Mouse (Mus musculus) erythroblast, embryonic 14.5 days (primary cell): ENCODE results near the gene Coq9. TPM values are rescaled to one million over a fixed set of nuclear protein-coding genes. Genes with fewer than 3 reads are reported as not detected.
"Not testable (repeated sequence)": the region's sequence is repeated elsewhere in the genome, so short reads cannot be mapped to it uniquely, and the experiment has no call there.

ENCODE experiments used
- H3K27me3 ChIP-seq: 2 replicates; pipeline ENCODE4 v1.6.1; 2012; ENCODE audit warnings: inconsistent platforms; ENCODE audit not compliant: control insufficient read depth
- H3K36me3 ChIP-seq: 2 replicates; pipeline ENCODE4 v1.6.1; 2012; ENCODE audit warnings: mild to moderate bottlenecking, inconsistent platforms; ENCODE audit not compliant: control insufficient read depth
- H3K4me1 ChIP-seq: 2 replicates; pipeline ENCODE4 v1.6.1; 2012; ENCODE audit warnings: inconsistent platforms; ENCODE audit not compliant: control insufficient read depth
- H3K4me3 ChIP-seq: replicated peaks from 2 replicates; pipeline ENCODE3; 2012; ENCODE audit warnings: moderate library complexity, mild to moderate bottlenecking, inconsistent platforms
- H3K9me3 ChIP-seq: 2 replicates; pipeline ENCODE4 v1.6.1; 2012; ENCODE audit warnings: low read length, inconsistent platforms, mixed read lengths; ENCODE audit not compliant: control insufficient read depth
- GATA1 ChIP-seq: IDR thresholded peaks from 2 replicates; pipeline ENCODE4 v1.6.1; 2012; ENCODE audit warnings: low read length, inconsistent platforms, mixed read lengths
- TAL1 ChIP-seq: IDR thresholded peaks from 3 replicates; pipeline ENCODE4 v1.6.1; 2012; ENCODE audit warnings: low read length, inconsistent platforms, mixed read lengths
- polyA plus RNA-seq: library from polyadenylated mRNA; stranded (reverse); fragments of >175 nt; gene quantifications from 2 replicates; pipeline ENCODE4 v1.2.3, GENCODE M21; 2012

Coq9 gene
- polyA plus RNA-seq, 1 experiment: 9.5 TPM

GRCm38 (mm10) chr8:94836456-94837240 is 1.5 kb upstream of the Coq9 start:
- no peak for TF ChIP-seq TAL1
- TF ChIP-seq GATA1: no peak
- peaks cover 33% of the 10 kb centered on the region for H3K36me3 ChIP-seq
- peak overlapping the region; percentile 70 for H3K4me3 ChIP-seq
- no peaks in the 10 kb centered on the region for H3K9me3 ChIP-seq
- no peaks in the 10 kb centered on the region for H3K27me3 ChIP-seq
- peaks cover 38% of the 10 kb centered on the region for H3K4me1 ChIP-seq

GRCm38 (mm10) chr8:94838600-94838999 is 479 bp downstream of the Coq9 start:
- Histone ChIP-seq H3K4me1 (peaks cover 35% of the 10 kb centered on the region), H3K36me3 (peaks cover 29% of the 10 kb centered on the region), H3K27me3 (no peaks in the 10 kb centered on the region), H3K9me3 (no peaks in the 10 kb centered on the region), H3K4me3 (peak overlapping the region; percentile 70)
- TF ChIP-seq GATA1 (no peak), TAL1 (no peak)

GRCm38 (mm10) chr8:94841183-94841582 is 3.1 kb downstream of the Coq9 start:
- H3K36me3 ChIP-seq: peaks cover 47% of the 10 kb centered on the region
- TF ChIP-seq GATA1: no peak
- no peak for TF ChIP-seq TAL1
- H3K27me3 ChIP-seq: no peaks in the 10 kb centered on the region
- no peak overlapping the region for H3K4me3 ChIP-seq
- H3K9me3 ChIP-seq: no peaks in the 10 kb centered on the region
- peaks cover 26% of the 10 kb centered on the region for H3K4me1 ChIP-seq

GRCm38 (mm10) chr8:94850049-94850448 is 11.9 kb downstream of the Coq9 start:
- TF ChIP-seq TAL1: no peak
- no peak for TF ChIP-seq GATA1
- Histone ChIP-seq H3K27me3 (no peaks in the 10 kb centered on the region), H3K9me3 (no peaks in the 10 kb centered on the region), H3K36me3 (peaks cover 92% of the 10 kb centered on the region), H3K4me1 (no peaks in the 10 kb centered on the region), H3K4me3 (no peak overlapping the region)

GRCm38 (mm10) chr8:94854761-94855160 is 16.6 kb downstream of the Coq9 start:
- H3K27me3 ChIP-seq, H3K9me3 ChIP-seq, H3K4me3 ChIP-seq: not testable (repeated sequence)
- peaks cover 66% of the 10 kb centered on the region for H3K36me3 ChIP-seq
- peaks cover 23% of the 10 kb centered on the region for H3K4me1 ChIP-seq

- Histone ChIP-seq H3K9me3 (no peaks in the 10 kb centered on the region), H3K36me3 (peaks cover 68% of the 10 kb centered on the region), H3K4me3 (peak overlapping the region; percentile 88), H3K27me3 (no peaks in the 10 kb centered on the region), H3K4me1 (peaks cover 37% of the 10 kb centered on the region)
- TF ChIP-seq TAL1 (no peak), GATA1 (no peak)
Measured at GRCm38 (mm10) chr8:94857011-94857345, 18.9 kb downstream of the Coq9 start.

GRCm38 (mm10) chr8:94857346-94858173 is 19.4 kb downstream of the Coq9 start, which contains the start of gene Polr2c:
TSS of gene Polr2c (plus strand) at chr8:94857450.
- peaks cover 68% of the 10 kb centered on the region for H3K36me3 ChIP-seq

GRCm38 (mm10) chr8:94861352-94861910 is 23.3 kb downstream of the Coq9 start:
- no peak overlapping the region for H3K4me3 ChIP-seq
- H3K4me1 ChIP-seq: peaks cover 76% of the 10 kb centered on the region
- H3K9me3 ChIP-seq: no peaks in the 10 kb centered on the region
- H3K27me3 ChIP-seq: no peaks in the 10 kb centered on the region
- H3K36me3 ChIP-seq: peaks cover 77% of the 10 kb centered on the region
- no peak for TF ChIP-seq GATA1

More at GRCm38 (mm10) chr8:94857346-94858173, 19.4 kb downstream of the Coq9 start, which contains the start of gene Polr2c:
- peak within 1 kb of the TSS; percentile 88 for H3K4me3 ChIP-seq
- H3K9me3 ChIP-seq: no peaks in the 10 kb centered on the region
- no peaks in the 10 kb centered on the region for H3K27me3 ChIP-seq
- peaks cover 42% of the 10 kb centered on the region for H3K4me1 ChIP-seq
- TF ChIP-seq TAL1: no peak
- no peak for TF ChIP-seq GATA1
